Mouse (Mus musculus): ENCODE measurements around the gene Serinc1. TPM values are rescaled to one million over a fixed set of nuclear protein-coding genes. Genes with fewer than 3 reads are reported as not detected.

Gene Serinc1
- polyA plus RNA-seq (2012; rRNA removed), result 358 and 379 TPM in 2 replicates

DNA sequence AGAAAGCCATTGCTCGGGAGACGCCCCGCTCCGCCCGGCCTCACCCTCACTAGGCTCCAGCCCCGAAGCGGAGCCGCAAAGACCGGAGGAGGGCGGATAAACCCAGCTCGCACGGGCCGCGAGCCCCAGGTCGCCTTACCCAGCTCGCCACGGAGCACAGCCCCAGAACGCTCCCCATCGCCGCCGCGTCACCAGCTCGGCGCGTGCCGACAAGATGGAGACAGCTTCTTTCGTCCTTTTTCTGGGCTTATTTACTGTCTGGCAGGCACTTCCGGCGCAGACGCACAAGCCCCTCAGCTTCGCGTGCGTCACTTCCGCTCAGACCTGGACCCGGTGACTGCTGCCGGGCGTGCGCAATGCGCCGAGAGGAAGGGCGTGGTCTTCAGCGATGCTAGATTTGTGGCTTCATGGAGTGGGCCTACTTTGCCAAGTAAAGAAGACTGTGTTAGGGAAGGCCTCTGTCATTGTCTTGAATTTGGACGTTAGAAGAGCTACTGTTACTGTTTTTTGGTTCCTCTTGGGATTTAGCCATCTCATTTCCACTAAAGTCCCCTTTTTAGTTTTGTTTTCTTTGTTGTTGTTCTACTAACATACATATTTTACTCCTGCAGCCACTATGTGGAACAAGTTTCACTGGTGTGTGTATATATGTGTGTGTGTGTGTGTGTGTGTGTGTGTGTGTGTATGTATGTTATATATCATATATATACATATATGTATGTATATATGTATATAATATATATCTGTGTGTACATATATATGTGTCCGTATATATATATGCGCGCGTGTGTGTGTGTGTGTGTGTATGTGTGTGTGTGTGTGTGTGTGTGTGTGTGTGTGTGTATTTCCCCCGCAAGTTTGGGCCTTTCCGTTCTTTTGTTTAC lies at the start of gene Serinc1:
TSS of gene Serinc1 (minus strand) at position 313 of the 884 bp plus-strand sequence.

DNA sequence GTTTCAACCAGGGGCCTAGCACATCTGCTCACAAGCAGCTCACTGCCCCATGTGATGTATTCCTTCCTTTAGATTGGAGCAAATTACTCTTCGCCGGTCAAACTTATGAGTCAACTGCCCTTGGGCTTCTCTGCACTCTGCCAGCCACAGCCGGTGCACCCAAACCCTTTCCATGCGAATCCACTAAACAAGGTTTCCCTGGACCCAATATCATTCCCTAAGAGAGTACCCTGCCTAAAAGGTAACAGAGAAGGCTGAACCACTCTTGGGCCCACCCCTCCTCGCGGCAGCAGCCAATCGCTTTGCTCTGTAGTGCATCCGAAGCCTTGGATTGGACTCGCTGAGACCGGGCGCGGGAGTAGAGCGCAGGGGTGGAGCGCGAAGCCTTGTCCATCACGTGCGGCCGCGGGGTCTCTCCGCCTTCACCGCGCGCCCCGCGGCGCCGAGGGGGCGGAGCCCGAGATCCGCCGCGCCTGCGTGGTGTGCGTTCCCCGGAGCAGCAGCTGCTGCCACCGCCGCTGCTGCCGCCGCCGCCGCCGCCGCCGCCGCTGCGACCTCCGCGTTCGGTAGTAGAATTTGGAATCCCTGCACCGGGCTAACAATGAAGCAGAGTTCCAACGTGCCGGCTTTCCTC lies 46.3 kb downstream of the Serinc1 start, which contains the start of gene Hsf2:
TSS of gene Hsf2 (plus strand) at position 478 of the 634 bp plus-strand sequence.

Other genes starting within 250 kb of the Serinc1 start
- gene Hsf2, start 46.1 kb downstream of the Serinc1 start, polyA plus RNA-seq (2012; rRNA removed), result 39.2 and 42.0 TPM in 2 replicates
- gene Pkib, start 99.5 kb upstream of the Serinc1 start, polyA plus RNA-seq (2012; rRNA removed), result 2.8 and 3.8 TPM in 2 replicates